Mouse (Mus musculus) myocyte (in vitro differentiated cells): ENCODE measurements at regions not wholly inside any gene's neighbourhood (a gene's known extent, or its start where the extent isn't known, plus 50 kb on each side); places are given as distances from the start of the nearest gene placed in this dataset.

Experiments
- MYOD1 ChIP-seq, 3 experiments: IDR thresholded peaks; one replicate each; pipeline ENCODE4 v1.6.1; 2011; ENCODE audit warnings: control low read depth in 2 of 3, low read depth in 2 of 3, mild to moderate bottlenecking in 2 of 3, moderate library complexity in 1 of 3; ENCODE audit not compliant: insufficient read length in 2 of 3, control insufficient read depth in 1 of 3
- POLR2A ChIP-seq: IDR thresholded peaks from one replicate; pipeline ENCODE4 v1.6.1; 2011; ENCODE audit warnings: low read depth, mild to moderate bottlenecking, control low read depth, moderate library complexity; ENCODE audit not compliant: insufficient read length

DNA sequence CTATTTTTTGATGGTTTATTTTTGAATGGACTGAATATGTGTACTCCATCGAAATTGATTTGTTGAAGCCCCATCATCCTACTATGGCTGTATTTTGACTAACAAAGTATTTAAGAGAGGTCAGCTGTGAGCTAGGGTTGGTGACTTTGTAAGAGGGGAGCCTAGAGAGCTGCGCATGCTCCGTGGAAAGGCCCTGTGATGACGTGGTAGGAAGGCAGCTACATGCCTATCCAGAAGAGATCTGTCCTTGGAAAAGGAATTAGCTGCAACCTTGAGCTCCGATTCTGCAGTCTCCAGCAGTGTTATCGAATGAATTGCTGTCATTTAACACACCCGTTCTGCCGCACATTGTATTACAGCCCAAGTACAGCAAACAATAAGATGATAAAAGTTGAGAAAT, 287.1 kb upstream of the Prickle1 start:
- TF ChIP-seq POLR2A (no peak), MYOD1 (IDR thresholded peaks at IDR 0.05; ENCODE audit: control insufficient read depth in 1 of 3, insufficient read length in 2 of 3, low read depth in 2 of 3) (no peak)
